Mouse (Mus musculus): ENCODE measurements around the gene Sept12. TPM values are rescaled to one million over a fixed set of nuclear protein-coding genes. Genes with fewer than 3 reads are reported as not detected.

The Sept12 gene
- polyA plus RNA-seq, 1 experiment, result not detected

GRCm38 (mm10) chr16:5012036-5013005 lies 14.7 kb upstream of the Sept12 start:
- 50% methylated on average over 13 of the region's 13 CpGs for WGBS
- Histone ChIP-seq H3K4me3 (replicated peaks; ENCODE audit: control insufficient read depth, low read depth, low read length) (peak overlapping the region; percentile 97), H3K4me1 (ENCODE audit: control insufficient read depth, insufficient read depth, low read length) (peaks cover 5% of the 10 kb centered on the region), H3K27ac (ENCODE audit: control insufficient read depth, insufficient read depth, low read depth, low read length, poor library complexity) (peak overlapping the region; percentile 73)
- no peak for TF ChIP-seq POLR2A (IDR thresholded peaks at IDR 0.05; ENCODE audit: borderline replicate concordance, control insufficient read depth, low read depth, low read length)
- no peak for TF ChIP-seq CTCF (IDR thresholded peaks at IDR 0.05; ENCODE audit: control insufficient read depth, insufficient read depth, low read length)

GRCm38 (mm10) chr16:5011285-5011684 lies 13.6 kb upstream of the Sept12 start:
- H3K27ac ChIP-seq (ENCODE audit: control insufficient read depth, insufficient read depth, low read depth, low read length, poor library complexity), result peak overlapping the region; percentile 66
- H3K4me3 ChIP-seq (replicated peaks; ENCODE audit: control insufficient read depth, low read depth, low read length), result peak overlapping the region; percentile 45
- TF ChIP-seq POLR2A (IDR thresholded peaks at IDR 0.05; ENCODE audit: borderline replicate concordance, control insufficient read depth, low read depth, low read length) (0 out of 2 replicates have a peak, but pooled peaks have one; percentile 19), CTCF (IDR thresholded peaks at IDR 0.05; ENCODE audit: control insufficient read depth, insufficient read depth, low read length) (no peak)
- H3K4me1 ChIP-seq (ENCODE audit: control insufficient read depth, insufficient read depth, low read length), result peaks cover 5% of the 10 kb centered on the region
- 23% methylated on average over 7 of the region's 7 CpGs for WGBS

GRCm38 (mm10) chr16:5010371-5010935 lies 12.8 kb upstream of the Sept12 start:
- WGBS, result 88% methylated on average over 10 of the region's 10 CpGs
- peaks cover 5% of the 10 kb centered on the region for H3K4me1 ChIP-seq (ENCODE audit: control insufficient read depth, insufficient read depth, low read length)
- no peak for TF ChIP-seq CTCF (IDR thresholded peaks at IDR 0.05; ENCODE audit: control insufficient read depth, insufficient read depth, low read length)
- TF ChIP-seq POLR2A (IDR thresholded peaks at IDR 0.05; ENCODE audit: borderline replicate concordance, control insufficient read depth, low read depth, low read length), result no peak
- H3K4me3 ChIP-seq (replicated peaks; ENCODE audit: control insufficient read depth, low read depth, low read length), result no peak overlapping the region
- H3K27ac ChIP-seq (ENCODE audit: control insufficient read depth, insufficient read depth, low read depth, low read length, poor library complexity), result no peak overlapping the region

GRCm38 (mm10) chr16:5008076-5008475 lies 10.4 kb upstream of the Sept12 start:
- H3K27ac ChIP-seq (ENCODE audit: control insufficient read depth, insufficient read depth, low read depth, low read length, poor library complexity), result no peak overlapping the region
- WGBS, result 81% methylated on average over 12 of the region's 12 CpGs

GRCm38 (mm10) chr16:5007492-5007891 lies 9.8 kb upstream of the Sept12 start:
- TF ChIP-seq POLR2A (IDR thresholded peaks at IDR 0.05; ENCODE audit: borderline replicate concordance, control insufficient read depth, low read depth, low read length) (no peak), CTCF (IDR thresholded peaks at IDR 0.05; ENCODE audit: control insufficient read depth, insufficient read depth, low read length) (no peak)
- Histone ChIP-seq H3K27ac (ENCODE audit: control insufficient read depth, insufficient read depth, low read depth, low read length, poor library complexity) (no peak overlapping the region), H3K4me3 (replicated peaks; ENCODE audit: control insufficient read depth, low read depth, low read length) (no peak overlapping the region), H3K4me1 (ENCODE audit: control insufficient read depth, insufficient read depth, low read length) (peaks cover 4% of the 10 kb centered on the region)
- 79% methylated on average over 6 of the region's 6 CpGs for WGBS

More at GRCm38 (mm10) chr16:5008076-5008475, 10.4 kb upstream of the Sept12 start:
- Histone ChIP-seq H3K4me1 (ENCODE audit: control insufficient read depth, insufficient read depth, low read length) (peaks cover 5% of the 10 kb centered on the region), H3K4me3 (replicated peaks; ENCODE audit: control insufficient read depth, low read depth, low read length) (no peak overlapping the region)
- no peak for TF ChIP-seq CTCF (IDR thresholded peaks at IDR 0.05; ENCODE audit: control insufficient read depth, insufficient read depth, low read length)
- TF ChIP-seq POLR2A (IDR thresholded peaks at IDR 0.05; ENCODE audit: borderline replicate concordance, control insufficient read depth, low read depth, low read length), result no peak

GRCm38 (mm10) chr16:5007067-5007466 lies 9.4 kb upstream of the Sept12 start, which contains the start of gene Smim22:
TSS of gene Smim22 (plus strand) at chr16:5007288.
- Histone ChIP-seq H3K4me1 (ENCODE audit: control insufficient read depth, insufficient read depth, low read length) (peaks cover 3% of the 10 kb centered on the region), H3K27ac (ENCODE audit: control insufficient read depth, insufficient read depth, low read depth, low read length, poor library complexity) (no peak within 1 kb of the TSS), H3K4me3 (replicated peaks; ENCODE audit: control insufficient read depth, low read depth, low read length) (no peak within 1 kb of the TSS)
- WGBS, result 88% methylated on average over 5 of the region's 5 CpGs
- TF ChIP-seq POLR2A (IDR thresholded peaks at IDR 0.05; ENCODE audit: borderline replicate concordance, control insufficient read depth, low read depth, low read length), result no peak
- no peak for TF ChIP-seq CTCF (IDR thresholded peaks at IDR 0.05; ENCODE audit: control insufficient read depth, insufficient read depth, low read length)

GRCm38 (mm10) chr16:5000611-5001010 lies 3.0 kb upstream of the Sept12 start:
- no peak overlapping the region for H3K27ac ChIP-seq (ENCODE audit: control insufficient read depth, insufficient read depth, low read depth, low read length, poor library complexity)
- TF ChIP-seq CTCF (IDR thresholded peaks at IDR 0.05; ENCODE audit: control insufficient read depth, insufficient read depth, low read length), result no peak
- no peak for TF ChIP-seq POLR2A (IDR thresholded peaks at IDR 0.05; ENCODE audit: borderline replicate concordance, control insufficient read depth, low read depth, low read length)
- H3K4me3 ChIP-seq (replicated peaks; ENCODE audit: control insufficient read depth, low read depth, low read length), result no peak overlapping the region
- H3K4me1 ChIP-seq (ENCODE audit: control insufficient read depth, insufficient read depth, low read length), result no peaks in the 10 kb centered on the region
- 39% methylated on average over 3 of the region's 3 CpGs for WGBS

GRCm38 (mm10) chr16:4998984-4999383 lies 1.3 kb upstream of the Sept12 start:
- 73% methylated on average over 1 of the region's 1 CpGs for WGBS
- no peaks in the 10 kb centered on the region for H3K4me1 ChIP-seq (ENCODE audit: control insufficient read depth, insufficient read depth, low read length)
- TF ChIP-seq POLR2A (IDR thresholded peaks at IDR 0.05; ENCODE audit: borderline replicate concordance, control insufficient read depth, low read depth, low read length) (no peak), CTCF (IDR thresholded peaks at IDR 0.05; ENCODE audit: control insufficient read depth, insufficient read depth, low read length) (no peak)
- H3K27ac ChIP-seq (ENCODE audit: control insufficient read depth, insufficient read depth, low read depth, low read length, poor library complexity), result no peak overlapping the region
- no peak overlapping the region for H3K4me3 ChIP-seq (replicated peaks; ENCODE audit: control insufficient read depth, low read depth, low read length)

Measured in bone marrow, adult 2 months (tissue).